Mouse (Mus musculus) bone marrow macrophage, adult 2 months (primary cell): Measurements from ENCODE around the gene Dnajc9.

Experiments used
- CTCF ChIP-seq: IDR thresholded peaks from 2 replicates; pipeline ENCODE4 v1.5.1; 2012; ENCODE audit warnings: low read depth, mild to moderate bottlenecking, low read length, moderate library complexity
- POLR2A ChIP-seq: IDR thresholded peaks from 2 replicates; pipeline ENCODE4 v1.6.1; 2012; ENCODE audit warnings: mild to moderate bottlenecking, low read depth, low read length, borderline replicate concordance

DNA sequence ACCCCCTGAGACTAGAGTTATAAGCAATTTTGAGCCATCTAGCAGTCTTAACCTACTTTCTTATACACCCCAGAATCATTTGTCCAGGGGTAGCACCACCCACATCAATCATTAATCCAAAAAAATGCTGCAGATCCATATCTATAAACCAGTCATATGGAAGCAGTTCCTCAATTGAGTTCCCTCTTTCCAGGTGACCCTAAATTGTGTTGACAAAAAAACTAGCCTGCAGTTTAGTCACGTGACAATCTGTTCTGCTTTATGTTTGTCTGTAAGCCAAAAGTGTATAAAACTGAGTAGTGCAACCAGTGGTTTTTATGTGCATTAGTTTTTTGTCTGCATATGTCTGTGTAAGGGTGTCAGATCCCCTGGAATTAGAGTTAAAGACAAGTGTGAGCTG lies 16.9 kb downstream of the Dnajc9 start:
- TF ChIP-seq CTCF (no peak), POLR2A (no peak)
